Mouse (Mus musculus): ENCODE data around the gene Cdkn1a. TPM values are rescaled to one million over a fixed set of nuclear protein-coding genes. Genes with fewer than 3 reads are reported as not detected.

The Cdkn1a gene
- polyA plus RNA-seq, 1 experiment from 2014 or later: 16.5 TPM

DNA sequence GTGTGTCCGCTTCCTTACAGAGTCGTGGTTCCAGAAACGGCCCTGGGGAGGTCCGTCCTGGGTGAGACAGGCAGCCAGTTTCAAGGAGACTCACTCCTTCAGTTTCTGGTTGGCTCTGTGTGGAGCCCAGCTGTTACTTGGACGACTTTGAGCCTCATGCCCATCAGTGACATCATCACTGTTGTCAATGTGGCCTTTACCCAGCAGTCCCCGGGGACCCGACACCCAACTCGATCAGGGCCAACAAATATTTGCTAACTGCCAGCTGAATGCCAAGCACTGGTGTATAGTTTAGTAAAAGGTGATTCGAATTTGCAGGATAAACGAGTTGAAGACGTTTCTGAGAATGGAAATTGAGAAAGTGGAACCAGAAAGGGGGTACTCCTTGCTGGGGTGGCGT is 25.2 kb downstream of the Cdkn1a start:
- Histone ChIP-seq H3K27me3 (ENCODE audit: control insufficient read depth, insufficient read depth, low read depth, low read length) (no peaks in the 10 kb centered on the region), H3K4me1 (ENCODE audit: control insufficient read depth, low read depth, low read length) (no peaks in the 10 kb centered on the region), H3K4me2 (ENCODE audit: low read depth, low read length) (peak overlapping the region; percentile 10; the same call in 1 of the 2 replicates), H3K36me3 (ENCODE audit: control insufficient read depth, insufficient read depth) (no peaks in the 10 kb centered on the region), H3K9me3 (replicated peaks; ENCODE audit: control insufficient read depth, low read length) (no peaks in the 10 kb centered on the region), H3K4me3 (ENCODE audit: low read depth, low read length) (peak overlapping the region; percentile 18; the same call in 1 of the 2 replicates), H3K9ac (ENCODE audit: low read depth, low read length) (no peak overlapping the region), H3K27ac (ENCODE audit: low read length) (no peak overlapping the region)
- 51% methylated on average over 12 of the region's 12 CpGs for WGBS (ENCODE audit: insufficient replicate concordance)
- no peak for ATAC-seq (ENCODE audit: low read depth)

DNA sequence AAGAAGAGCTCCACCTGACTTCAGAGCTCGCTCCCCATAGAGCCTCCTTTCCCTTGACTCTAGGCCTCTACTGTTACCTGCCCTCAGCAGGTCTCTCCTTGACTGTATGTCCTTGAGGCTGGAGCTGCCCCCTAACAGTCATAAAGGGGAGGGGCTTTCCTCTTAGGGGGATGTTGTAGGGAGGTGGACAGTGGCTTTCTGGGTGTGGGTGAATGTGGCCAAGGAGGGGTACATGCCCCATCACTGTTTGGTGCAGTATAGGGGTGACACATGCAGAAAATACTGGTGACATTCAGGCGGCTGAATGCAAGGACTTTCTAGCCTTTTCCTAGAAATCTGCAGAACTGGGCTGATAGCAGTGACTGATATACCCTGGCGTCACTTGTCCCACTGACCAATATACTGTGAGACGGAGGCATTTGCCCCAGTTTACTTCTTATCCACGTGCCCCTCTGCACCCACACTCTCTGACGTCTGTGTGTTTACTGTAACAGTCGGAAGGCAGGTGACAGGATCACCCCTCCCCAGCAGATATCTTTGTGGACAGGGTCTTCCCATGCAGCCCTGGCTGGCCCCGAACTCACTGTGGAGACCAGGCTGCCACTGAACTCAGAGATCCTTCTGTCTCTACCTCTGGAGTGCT is 26.4 kb downstream of the Cdkn1a start:
- Histone ChIP-seq H3K36me3 (ENCODE audit: control insufficient read depth, insufficient read depth) (no peaks in the 10 kb centered on the region), H3K27ac (ENCODE audit: low read length) (no peak overlapping the region), H3K9ac (ENCODE audit: low read depth, low read length) (no peak overlapping the region), H3K4me3 (ENCODE audit: low read depth, low read length) (no peak overlapping the region), H3K4me2 (ENCODE audit: low read depth, low read length) (no peak overlapping the region), H3K4me1 (ENCODE audit: control insufficient read depth, low read depth, low read length) (no peaks in the 10 kb centered on the region), H3K27me3 (ENCODE audit: control insufficient read depth, insufficient read depth, low read depth, low read length) (no peaks in the 10 kb centered on the region), H3K9me3 (replicated peaks; ENCODE audit: control insufficient read depth, low read length) (no peaks in the 10 kb centered on the region)
- ATAC-seq (ENCODE audit: low read depth): no peak
- 47% methylated on average over 8 of the region's 8 CpGs for WGBS (ENCODE audit: insufficient replicate concordance)

DNA sequence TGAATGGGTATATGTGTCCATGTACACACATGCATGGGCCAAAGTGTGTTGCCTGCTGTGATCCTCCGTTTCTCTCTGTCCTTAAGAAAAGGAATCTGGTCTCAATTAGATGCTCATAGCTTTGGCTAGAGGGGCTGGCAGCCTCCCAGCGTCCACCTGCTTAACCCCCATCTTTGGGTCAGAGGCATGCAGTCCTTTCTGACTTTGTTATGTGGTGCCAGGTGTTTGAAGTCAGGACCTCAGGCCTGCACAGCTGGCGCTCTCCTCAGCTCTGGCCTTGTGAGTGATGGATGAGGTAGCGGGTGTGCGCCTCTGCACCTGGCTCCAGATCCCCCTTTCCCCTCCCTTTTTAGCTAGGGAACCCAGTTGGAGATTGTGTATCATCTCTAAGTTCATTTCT is 27.3 kb downstream of the Cdkn1a start:
- Histone ChIP-seq H3K36me3 (ENCODE audit: control insufficient read depth, insufficient read depth) (no peaks in the 10 kb centered on the region), H3K27me3 (ENCODE audit: control insufficient read depth, insufficient read depth, low read depth, low read length) (no peaks in the 10 kb centered on the region), H3K4me2 (ENCODE audit: low read depth, low read length) (no peak overlapping the region), H3K4me3 (ENCODE audit: low read depth, low read length) (no peak overlapping the region), H3K27ac (ENCODE audit: low read length) (no peak overlapping the region), H3K9ac (ENCODE audit: low read depth, low read length) (no peak overlapping the region), H3K4me1 (ENCODE audit: control insufficient read depth, low read depth, low read length) (peaks cover under 1% of the 10 kb centered on the region; the same call in 1 of the 2 replicates), H3K9me3 (replicated peaks; ENCODE audit: control insufficient read depth, low read length) (no peaks in the 10 kb centered on the region)
- ATAC-seq (ENCODE audit: low read depth): no peak
- WGBS (ENCODE audit: insufficient replicate concordance): 68% methylated on average over 5 of the region's 5 CpGs

DNA sequence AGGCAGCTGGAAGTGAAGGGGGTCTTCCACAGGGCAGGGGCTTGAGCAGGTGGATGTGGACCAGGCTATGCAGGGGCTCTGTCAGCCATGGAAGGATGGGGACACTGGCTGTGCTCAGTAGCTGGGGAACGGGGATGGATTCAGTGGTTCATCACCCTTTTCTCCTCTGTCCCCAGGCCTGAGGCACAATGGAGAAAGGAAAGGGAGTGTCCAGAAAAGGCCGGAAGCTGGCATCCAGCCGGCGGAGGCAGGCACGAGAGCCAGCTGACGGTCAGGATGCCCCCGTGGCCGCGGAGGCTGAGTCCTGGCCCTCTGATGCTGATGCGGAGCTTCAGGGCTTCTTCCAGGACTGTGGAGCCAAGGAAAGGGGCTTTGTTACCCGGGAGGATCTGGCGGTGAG is 29.9 kb downstream of the Cdkn1a start:
- no peaks in the 10 kb centered on the region for H3K36me3 ChIP-seq (ENCODE audit: control insufficient read depth, insufficient read depth)
- H3K9me3 ChIP-seq (replicated peaks; ENCODE audit: control insufficient read depth, low read length): no peaks in the 10 kb centered on the region
- no peak overlapping the region for H3K9ac ChIP-seq (ENCODE audit: low read depth, low read length)
- ATAC-seq (ENCODE audit: low read depth): no peak
- no peaks in the 10 kb centered on the region for H3K27me3 ChIP-seq (ENCODE audit: control insufficient read depth, insufficient read depth, low read depth, low read length)
- no peak overlapping the region for H3K4me2 ChIP-seq (ENCODE audit: low read depth, low read length)
- 65% methylated on average over 12 of the region's 12 CpGs for WGBS (ENCODE audit: insufficient replicate concordance)
- peaks cover 3% of the 10 kb centered on the region for H3K4me1 ChIP-seq (ENCODE audit: control insufficient read depth, low read depth, low read length)
- H3K27ac ChIP-seq (ENCODE audit: low read length): no peak overlapping the region
- no peak overlapping the region for H3K4me3 ChIP-seq (ENCODE audit: low read depth, low read length)

DNA sequence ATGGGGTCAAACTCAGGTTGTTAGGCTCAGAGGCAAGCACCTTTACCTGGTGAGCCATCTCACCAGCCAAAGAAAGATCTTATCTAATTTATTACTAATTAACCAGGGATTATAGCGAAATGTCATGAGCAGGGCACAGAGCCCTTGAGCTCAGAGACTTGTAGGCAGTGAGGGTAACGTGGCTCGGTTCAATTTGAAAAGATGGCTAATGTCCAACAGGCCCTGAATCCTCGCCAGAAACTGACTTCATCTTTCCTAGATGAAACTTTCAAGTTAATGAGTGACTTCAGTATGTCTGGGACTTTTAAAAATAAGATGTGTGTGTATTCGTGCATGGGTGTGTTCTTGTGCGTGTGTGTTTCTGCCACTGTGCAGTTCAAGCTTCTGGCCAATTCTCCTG is 32.0 kb downstream of the Cdkn1a start:
- peaks cover 3% of the 10 kb centered on the region for H3K4me1 ChIP-seq (ENCODE audit: control insufficient read depth, low read depth, low read length)
- peak; percentile 56; the same call in 1 of the 2 replicates for ATAC-seq (ENCODE audit: low read depth)
- H3K27ac ChIP-seq (ENCODE audit: low read length): no peak overlapping the region

DNA sequence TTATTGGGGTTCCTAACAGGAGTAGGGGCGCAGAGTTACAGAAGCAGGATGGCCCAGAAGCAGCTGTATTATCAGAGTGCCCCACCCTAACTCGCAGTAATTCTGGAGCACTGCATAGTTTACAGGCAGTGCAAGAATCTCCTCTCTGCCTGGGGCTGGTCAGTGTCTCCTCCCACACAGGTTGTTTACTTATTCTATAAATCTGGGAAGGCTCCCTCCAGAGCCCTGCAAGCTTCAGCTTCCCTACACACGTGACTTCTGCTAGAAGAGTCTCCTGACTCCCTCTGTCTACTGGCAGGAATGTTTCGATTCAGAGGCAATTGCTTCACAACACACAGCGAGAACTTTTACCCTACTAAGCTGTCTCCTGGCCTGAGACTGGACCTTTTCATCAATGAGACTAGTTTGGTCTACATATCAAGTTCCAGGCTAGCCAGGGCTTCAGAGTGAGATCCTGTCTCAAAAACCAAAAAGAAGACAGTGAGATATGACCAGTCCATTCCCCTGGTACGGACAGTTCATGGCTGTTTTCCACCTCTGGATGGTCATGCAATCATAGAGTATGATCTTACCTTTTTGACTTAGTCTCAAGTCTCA is 32.9 kb downstream of the Cdkn1a start:
- Histone ChIP-seq H3K9ac (ENCODE audit: low read depth, low read length) (no peak overlapping the region), H3K4me3 (ENCODE audit: low read depth, low read length) (no peak overlapping the region), H3K4me2 (ENCODE audit: low read depth, low read length) (no peak overlapping the region), H3K27ac (ENCODE audit: low read length) (no peak overlapping the region), H3K9me3 (replicated peaks; ENCODE audit: control insufficient read depth, low read length) (no peaks in the 10 kb centered on the region), H3K27me3 (ENCODE audit: control insufficient read depth, insufficient read depth, low read depth, low read length) (no peaks in the 10 kb centered on the region), H3K36me3 (ENCODE audit: control insufficient read depth, insufficient read depth) (no peaks in the 10 kb centered on the region), H3K4me1 (ENCODE audit: control insufficient read depth, low read depth, low read length) (peaks cover 3% of the 10 kb centered on the region)
- peak; percentile 55; the same call in 1 of the 2 replicates for ATAC-seq (ENCODE audit: low read depth)
- whole genome bisulfite sequencing (ENCODE audit: insufficient replicate concordance): 51% methylated on average over 6 of the region's 6 CpGs

More for the DNA sequence above, 32.0 kb downstream of the Cdkn1a start:
- Histone ChIP-seq H3K36me3 (ENCODE audit: control insufficient read depth, insufficient read depth) (no peaks in the 10 kb centered on the region), H3K4me2 (ENCODE audit: low read depth, low read length) (no peak overlapping the region), H3K9me3 (replicated peaks; ENCODE audit: control insufficient read depth, low read length) (no peaks in the 10 kb centered on the region), H3K27me3 (ENCODE audit: control insufficient read depth, insufficient read depth, low read depth, low read length) (no peaks in the 10 kb centered on the region), H3K9ac (ENCODE audit: low read depth, low read length) (no peak overlapping the region), H3K4me3 (ENCODE audit: low read depth, low read length) (no peak overlapping the region)
- 52% methylated on average over 6 of the region's 6 CpGs for WGBS (ENCODE audit: insufficient replicate concordance)

DNA sequence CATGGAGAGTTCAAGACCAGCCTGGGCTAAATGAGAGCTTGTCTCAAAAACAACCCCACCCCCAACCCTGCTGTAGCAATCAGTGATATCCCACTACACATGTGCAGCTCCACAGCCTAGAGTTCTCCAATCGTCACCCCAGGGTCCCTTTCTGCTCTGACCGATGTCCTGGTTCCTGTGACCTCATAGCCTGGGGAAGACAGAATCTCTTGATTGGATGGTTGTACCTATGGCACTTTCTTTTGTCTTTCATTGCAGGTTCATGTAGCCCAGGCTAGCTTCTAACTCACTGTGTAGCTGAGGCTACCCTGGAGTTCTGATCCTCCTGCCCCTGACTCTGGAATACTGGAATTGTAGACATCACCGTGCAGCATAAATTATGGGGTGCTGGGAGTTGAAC is 35.8 kb downstream of the Cdkn1a start:
- H3K4me3 ChIP-seq (ENCODE audit: low read depth, low read length): no peak overlapping the region
- no peaks in the 10 kb centered on the region for H3K36me3 ChIP-seq (ENCODE audit: control insufficient read depth, insufficient read depth)
- H3K9me3 ChIP-seq (replicated peaks; ENCODE audit: control insufficient read depth, low read length): no peaks in the 10 kb centered on the region
- no peak overlapping the region for H3K9ac ChIP-seq (ENCODE audit: low read depth, low read length)
- ATAC-seq (ENCODE audit: low read depth): no peak
- no peak overlapping the region for H3K27ac ChIP-seq (ENCODE audit: low read length)
- no peaks in the 10 kb centered on the region for H3K27me3 ChIP-seq (ENCODE audit: control insufficient read depth, insufficient read depth, low read depth, low read length)
- H3K4me2 ChIP-seq (ENCODE audit: low read depth, low read length): no peak overlapping the region
- WGBS (ENCODE audit: insufficient replicate concordance): 65% methylated on average over 3 of the region's 3 CpGs
- H3K4me1 ChIP-seq (ENCODE audit: control insufficient read depth, low read depth, low read length): peaks cover 3% of the 10 kb centered on the region

DNA sequence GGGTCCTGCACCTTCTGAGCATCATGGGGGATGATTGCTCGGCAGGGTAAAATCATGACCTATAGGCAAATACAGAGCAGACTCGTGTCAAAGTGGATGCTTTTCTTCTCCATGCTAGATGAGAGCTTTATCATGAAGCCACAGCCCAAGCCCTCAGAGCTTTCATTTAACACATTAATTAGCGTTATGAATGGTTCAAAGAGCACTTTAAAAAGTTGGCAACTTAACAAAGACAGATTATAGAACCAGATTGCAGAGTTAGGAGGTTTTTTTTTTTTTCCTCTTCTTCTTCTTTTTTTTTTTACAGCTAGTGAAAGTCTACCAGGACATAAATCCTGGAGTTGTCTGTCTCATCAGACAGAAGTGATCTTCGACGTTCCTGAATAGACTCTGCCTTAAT is 38.6 kb downstream of the Cdkn1a start:
- Histone ChIP-seq H3K27ac (ENCODE audit: low read length) (no peak overlapping the region), H3K4me3 (ENCODE audit: low read depth, low read length) (no peak overlapping the region), H3K27me3 (ENCODE audit: control insufficient read depth, insufficient read depth, low read depth, low read length) (no peaks in the 10 kb centered on the region), H3K4me1 (ENCODE audit: control insufficient read depth, low read depth, low read length) (no peaks in the 10 kb centered on the region), H3K9me3 (replicated peaks; ENCODE audit: control insufficient read depth, low read length) (no peaks in the 10 kb centered on the region), H3K4me2 (ENCODE audit: low read depth, low read length) (no peak overlapping the region), H3K9ac (ENCODE audit: low read depth, low read length) (no peak overlapping the region), H3K36me3 (ENCODE audit: control insufficient read depth, insufficient read depth) (no peaks in the 10 kb centered on the region)
- ATAC-seq (ENCODE audit: low read depth): no peak
- 52% methylated on average over 5 of the region's 5 CpGs for WGBS (ENCODE audit: insufficient replicate concordance)

DNA sequence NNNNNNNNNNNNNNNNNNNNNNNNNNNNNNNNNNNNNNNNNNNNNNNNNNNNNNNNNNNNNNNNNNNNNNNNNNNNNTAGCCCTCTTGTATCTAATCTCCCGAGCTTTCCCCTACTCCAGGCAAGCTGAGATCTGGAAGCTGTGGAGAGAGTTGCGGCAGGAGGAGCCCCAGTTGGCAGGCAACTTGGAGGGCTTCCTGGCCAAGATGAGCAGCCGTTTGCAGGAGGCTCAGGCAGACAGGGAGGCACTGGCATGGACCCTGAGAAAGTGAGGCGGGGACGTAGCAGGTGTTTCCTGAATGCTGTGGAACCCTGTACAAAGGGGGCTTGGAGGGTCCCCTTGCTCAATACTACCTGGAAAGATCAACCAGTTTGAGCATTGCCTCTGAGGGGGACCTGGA is 44.3 kb downstream of the Cdkn1a start:
- H3K36me3 ChIP-seq (ENCODE audit: control insufficient read depth, insufficient read depth): no peaks in the 10 kb centered on the region
- ATAC-seq (ENCODE audit: low read depth): no peak
- H3K9me3 ChIP-seq (replicated peaks; ENCODE audit: control insufficient read depth, low read length): no peaks in the 10 kb centered on the region
- H3K27me3 ChIP-seq (ENCODE audit: control insufficient read depth, insufficient read depth, low read depth, low read length): no peaks in the 10 kb centered on the region
- H3K4me1 ChIP-seq (ENCODE audit: control insufficient read depth, low read depth, low read length): no peaks in the 10 kb centered on the region
- no peak overlapping the region for H3K4me3 ChIP-seq (ENCODE audit: low read depth, low read length)
- 52% methylated on average over 5 of the region's 5 CpGs for WGBS (ENCODE audit: insufficient replicate concordance)
- H3K27ac ChIP-seq (ENCODE audit: low read length): no peak overlapping the region
- no peak overlapping the region for H3K9ac ChIP-seq (ENCODE audit: low read depth, low read length)
- no peak overlapping the region for H3K4me2 ChIP-seq (ENCODE audit: low read depth, low read length)

Measured in liver, embryonic 16.5 days (tissue).